18 mouse cellular contexts compared by ENCODE assay signal in the genomic region with DNA sequence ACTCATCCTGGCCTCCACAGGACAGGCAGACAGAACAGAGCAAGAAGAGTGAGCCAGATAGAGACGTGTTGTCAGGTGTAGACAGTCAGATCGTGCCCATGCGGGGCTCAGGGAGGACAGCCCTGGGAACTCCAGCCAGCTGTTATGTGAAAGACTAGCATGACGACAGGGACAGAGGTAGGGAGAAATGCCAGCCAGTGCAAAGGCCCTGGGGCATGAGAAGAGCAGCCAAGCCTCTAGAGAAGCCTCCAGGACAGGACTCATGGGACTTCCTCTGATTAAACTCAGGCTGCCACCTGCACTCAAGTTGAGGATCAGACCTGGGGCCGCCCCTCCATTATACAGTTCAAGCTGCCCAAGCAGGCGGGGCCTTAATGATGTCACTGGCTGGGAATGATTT. TPM values are rescaled to one million over a fixed set of nuclear protein-coding genes. Genes with fewer than 3 reads are reported as not detected.
"Had no signal": no experiment of that assay in that cellular context is flagged by ENCODE, and none has a peak within 500 bp of the region (broad histone marks: within the 10 kb centered on the region; RNA-seq: fewer than 3 reads in every experiment).

No protein-coding gene starts in this region.

- H3K27me3 ChIP-seq: lung, embryonic 15.5 days; midbrain, embryonic 15.5 days; neural tube, embryonic 12.5 days; stomach, embryonic 15.5 days had no signal

- H3K27ac ChIP-seq: liver, embryonic 14.5 days; lung, embryonic 15.5 days; macrophage; midbrain, embryonic 12.5 days; midbrain, embryonic 15.5 days; neural tube, embryonic 12.5 days; stomach, embryonic 15.5 days; stomach, postnatal 0 days had no signal

- H3K9me3 ChIP-seq: lung, embryonic 15.5 days; megakaryocyte, embryonic 14.5 days; midbrain, embryonic 12.5 days; midbrain, embryonic 15.5 days; neural tube, embryonic 12.5 days; stomach, embryonic 15.5 days had no signal

- ATAC-seq: lung, postnatal 0 days; midbrain, embryonic 15.5 days had no signal

- H3K4me3 ChIP-seq: lung, embryonic 15.5 days; megakaryocyte, embryonic 14.5 days; midbrain, embryonic 12.5 days; midbrain, embryonic 15.5 days; neural tube, embryonic 12.5 days; stomach, embryonic 15.5 days had no signal

- H3K9ac ChIP-seq: liver, embryonic 14.5 days; lung, embryonic 15.5 days; midbrain, embryonic 12.5 days; midbrain, embryonic 15.5 days; neural tube, embryonic 12.5 days; stomach, embryonic 15.5 days had no signal

- H3K4me2 ChIP-seq: lung, embryonic 15.5 days; midbrain, embryonic 12.5 days; midbrain, embryonic 15.5 days; neural tube, embryonic 12.5 days; stomach, embryonic 15.5 days had no signal

- DNase-seq: lung, adult 2 months; lung, postnatal 14 days; lung, postnatal 36 days; thymus, adult 2 months; thymus, postnatal 25 days; thymus, postnatal 4 days had no signal

- H3K36me3 ChIP-seq: midbrain, embryonic 15.5 days had no signal

RNA-seq across cellular contexts. Expression of gene Fgf22, which starts 6.4 kb away (rescaled TPM):
- polyA plus RNA-seq: liver, embryonic 14.5 days; liver, embryonic 16.5 days; macrophage; spleen, adult 2 months; thymus, adult 2 months had no signal

RNA-seq across cellular contexts. Expression of gene Hcn2, which starts 32.1 kb away (rescaled TPM):
- polyA plus RNA-seq: liver, embryonic 16.5 days had no signal
